Mouse (Mus musculus) erythroblast, embryonic 14.5 days (primary cell): Measurements from ENCODE around the gene 2310011J03Rik.

Experiments
- GATA1 ChIP-seq: IDR thresholded peaks from 2 replicates; pipeline ENCODE4 v1.6.1; 2012; ENCODE audit warnings: low read length, inconsistent platforms, mixed read lengths
- TAL1 ChIP-seq: IDR thresholded peaks from 3 replicates; pipeline ENCODE4 v1.6.1; 2012; ENCODE audit warnings: low read length, inconsistent platforms, mixed read lengths

DNA sequence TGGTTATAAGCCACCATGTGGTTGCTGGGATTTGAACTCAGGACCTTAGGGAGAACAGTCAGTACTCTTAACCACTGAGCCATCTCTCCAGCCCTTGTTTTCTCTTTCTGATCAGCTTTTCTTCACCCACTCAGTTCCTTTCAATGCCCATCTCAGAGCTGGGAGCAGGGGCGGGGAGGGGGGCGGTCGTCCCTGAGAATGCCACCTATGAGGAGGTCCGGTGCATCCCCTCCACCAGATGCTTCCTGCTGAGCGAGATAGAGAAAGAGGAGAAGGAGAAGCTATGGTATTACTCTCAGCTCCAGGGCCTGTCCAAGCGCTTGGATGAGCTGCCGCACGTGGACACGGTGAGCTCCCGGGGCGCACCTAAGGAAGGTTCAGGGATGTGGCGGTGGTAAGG is 15.9 kb downstream of the 2310011J03Rik start:
- no peak for TF ChIP-seq GATA1
- TF ChIP-seq TAL1 = no peak
